Mouse (Mus musculus) large intestine, adult 2 months (tissue): ENCODE measurements around the gene Zfp697. TPM values are rescaled to one million over a fixed set of nuclear protein-coding genes. Genes with fewer than 3 reads are reported as not detected.
"Not testable (repeated sequence)": the region's sequence is repeated elsewhere in the genome, so short reads cannot be mapped to it uniquely, and the experiment has no call there.

Experiments used
- DNase-seq: peaks from one replicate; pipeline ENCODE4 v3.0.0-alpha.2; 2012; ENCODE audit warnings: low read depth, low spot score
- WGBS: fragments of 180-500 bp; shearing (Covaris S2); methylation state at CpG from one replicate; pipeline ENCODE4 v1.1.7; 2018; 5-methylcytosine and 5-hydroxymethylcytosine counted together
- polyA plus RNA-seq: library from polyadenylated mRNA; depleted of rRNA; stranded (reverse); fragments of >200 nt; gene quantifications from 2 replicates; pipeline ENCODE4 v1.2.3, GENCODE M21; 2012

Zfp697 gene
- polyA plus RNA-seq, 1 experiment = 1.0 TPM

DNA sequence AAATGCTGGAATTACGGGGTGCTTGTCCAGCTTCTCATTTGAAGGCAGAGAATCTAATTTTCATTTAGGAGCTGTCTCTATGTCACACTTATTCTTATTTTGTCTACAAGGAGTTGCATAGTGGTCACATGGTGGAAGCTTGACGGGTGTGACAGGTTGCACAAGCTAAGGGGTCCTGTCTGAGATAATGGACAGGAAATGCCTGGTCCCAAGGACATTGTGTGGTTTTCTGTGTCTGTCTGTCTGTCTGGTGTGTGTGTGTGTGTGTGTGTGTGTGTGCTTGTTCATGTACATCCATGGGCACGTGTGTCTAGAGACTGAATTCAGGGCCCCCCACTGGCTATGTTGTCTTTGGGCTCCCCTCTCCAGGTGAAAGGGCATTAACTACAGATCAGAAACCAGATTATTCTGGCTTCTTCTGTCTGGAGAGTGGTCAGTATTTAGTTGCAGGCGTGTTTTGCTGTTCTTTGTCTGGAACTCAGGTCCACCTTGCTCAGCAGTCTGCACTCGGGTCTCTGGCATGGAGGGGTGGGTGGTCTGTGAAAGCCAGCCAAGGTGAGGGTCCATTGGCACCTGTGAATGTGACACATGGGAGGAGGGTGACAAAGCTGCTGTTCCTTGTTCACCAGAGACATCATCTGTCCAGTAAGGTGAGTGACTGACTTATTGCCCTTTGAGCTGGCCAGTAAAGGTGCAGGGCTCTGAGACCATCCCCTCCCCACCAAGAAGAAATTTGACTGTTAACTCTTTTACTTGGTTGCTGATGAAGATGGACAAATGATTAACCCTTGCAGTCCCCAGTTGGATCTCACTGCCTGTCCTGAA lies 34.4 kb downstream of the Zfp697 start:
- 86% methylated on average over 5 of the region's 5 CpGs for WGBS
- DNase-seq = no peak

DNA sequence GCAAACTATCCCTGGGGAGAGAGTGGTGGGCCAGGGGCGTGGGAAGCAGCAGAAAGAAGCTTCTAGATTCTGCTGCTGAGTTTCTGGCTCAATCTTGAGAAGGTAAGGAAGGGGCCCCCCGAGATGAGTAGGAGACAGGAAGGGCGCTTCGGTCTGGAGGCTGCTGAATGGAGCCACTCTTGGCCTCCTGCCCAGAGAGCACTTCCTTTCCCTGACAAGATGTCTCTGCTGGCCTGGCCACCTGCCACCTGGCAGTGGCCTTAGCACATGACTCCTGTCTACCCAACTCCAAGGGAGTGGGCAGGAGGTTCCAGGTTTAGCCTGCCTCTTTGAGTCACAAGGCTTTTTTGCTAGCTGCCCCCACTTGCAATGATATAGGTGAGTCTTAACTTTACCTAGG lies 35.1 kb downstream of the Zfp697 start:
- WGBS = 9% methylated on average over 4 of the region's 4 CpGs
- DNase-seq = no peak

DNA sequence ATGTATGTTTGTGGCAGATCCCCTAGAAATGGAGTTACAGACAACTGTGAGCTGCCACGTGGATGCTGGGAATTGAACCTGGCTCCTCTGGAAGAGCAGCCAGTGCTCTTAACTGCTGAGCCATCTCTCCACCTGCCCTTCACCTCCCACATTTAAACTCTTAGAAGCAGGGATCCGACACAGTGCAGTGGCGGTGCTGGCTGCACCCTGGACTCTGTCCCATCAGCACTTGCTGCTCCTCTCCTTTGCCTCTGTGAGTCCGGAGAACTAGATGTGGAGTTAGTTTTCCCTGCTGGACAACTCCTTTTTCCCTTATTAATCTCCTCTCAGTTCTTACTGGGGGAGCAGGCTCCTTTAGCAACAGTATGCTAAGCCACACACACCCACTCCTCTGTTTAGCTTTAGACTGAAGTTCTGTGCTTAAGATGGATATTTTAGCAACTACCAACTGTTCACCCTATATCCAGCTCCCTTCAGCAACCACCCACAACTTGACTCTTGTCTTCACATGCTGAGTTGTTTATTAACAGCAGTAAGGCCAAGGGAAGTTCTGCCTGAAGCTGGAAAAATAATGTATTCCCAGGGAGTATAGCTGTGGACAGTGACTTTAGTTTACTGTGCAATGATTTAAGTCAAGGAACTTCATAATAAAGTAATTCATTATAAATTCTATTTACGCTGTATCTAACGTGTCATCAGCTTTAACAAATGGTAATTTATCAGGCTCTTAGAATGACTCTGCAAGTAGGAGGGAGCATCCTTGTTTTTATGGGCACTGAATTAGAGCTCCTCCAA lies 36.9 kb downstream of the Zfp697 start:
- DNase-seq = no peak
- WGBS = 70% methylated on average over 6 of the region's 6 CpGs

DNA sequence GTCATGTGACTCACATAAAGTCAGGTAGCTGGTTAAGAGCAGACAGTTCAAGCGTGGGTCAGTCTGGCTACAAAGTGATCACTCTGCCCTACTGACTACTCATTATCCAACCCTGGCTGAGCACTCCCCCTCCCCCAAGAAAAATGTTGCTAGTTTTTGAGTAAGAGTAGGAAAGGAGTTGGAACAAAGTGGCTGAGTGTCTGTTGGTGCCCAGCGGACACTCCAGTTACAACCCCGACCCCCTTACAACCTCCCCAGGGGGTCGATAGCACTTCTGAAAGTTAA lies 37.5 kb downstream of the Zfp697 start:
- WGBS = 42% methylated on average over 4 of the region's 4 CpGs
- DNase-seq = no peak

DNA sequence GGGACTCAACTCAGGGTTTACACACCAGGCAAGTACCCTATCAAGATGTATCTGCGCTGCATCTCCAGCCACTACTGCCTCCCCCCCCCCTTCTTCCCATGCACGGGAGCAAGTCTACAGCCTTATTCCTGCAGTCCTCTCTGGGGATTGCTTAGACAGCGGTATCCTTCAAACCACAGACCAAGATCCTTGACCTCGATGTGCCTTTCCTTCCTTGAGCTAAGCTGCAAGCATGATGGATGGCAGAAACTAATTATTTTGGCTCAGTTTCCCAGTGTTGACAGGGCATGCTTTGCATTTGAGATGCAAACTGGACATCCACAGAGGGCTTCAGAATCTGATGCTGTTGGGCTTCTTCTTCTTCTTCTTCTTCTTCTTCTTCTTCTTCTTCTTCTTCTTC lies 40.7 kb downstream of the Zfp697 start:
- 87% methylated on average over 4 of the region's 4 CpGs for WGBS
- no peak for DNase-seq

DNA sequence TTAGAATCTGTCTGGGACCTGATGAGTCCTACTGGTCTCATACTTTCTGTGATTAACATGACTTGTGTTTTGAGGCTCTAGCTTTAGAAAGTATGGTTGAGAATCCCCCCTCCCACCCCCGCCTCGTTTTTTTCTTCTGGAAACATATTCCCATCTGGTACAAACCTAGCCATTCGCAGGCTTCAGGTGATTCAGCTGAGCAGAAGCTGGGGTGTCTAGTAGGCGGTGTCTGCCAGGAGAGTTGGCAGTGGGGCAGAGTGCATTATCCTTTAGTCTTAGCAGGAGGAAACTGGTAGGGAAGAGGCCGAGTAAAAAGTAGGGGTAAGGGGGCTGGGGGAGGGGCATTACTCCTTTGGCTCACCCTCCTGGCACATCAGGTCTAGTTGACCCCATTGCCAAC lies 44.5 kb downstream of the Zfp697 start:
- WGBS = 55% methylated on average over 5 of the region's 5 CpGs
- DNase-seq = no peak

DNA sequence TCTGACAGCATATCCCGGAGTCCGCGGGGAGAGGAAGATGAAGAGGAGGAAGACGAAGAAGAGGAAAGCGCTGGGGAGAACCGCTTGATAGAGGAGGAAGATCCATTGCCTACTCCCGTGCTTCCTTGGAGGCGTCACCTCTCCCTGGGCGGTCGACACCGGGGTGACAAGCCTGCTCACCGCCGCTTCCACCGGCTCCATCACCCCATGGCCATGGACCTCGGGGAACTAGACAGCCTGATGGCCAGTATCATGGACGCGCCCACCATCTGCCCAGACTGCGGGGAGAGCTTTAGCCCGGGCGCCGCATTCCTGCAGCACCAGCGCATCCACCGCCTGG lies 45.0 kb downstream of the Zfp697 start:
- DNase-seq = no peak
- WGBS = 2% methylated on average over 23 of the region's 23 CpGs

DNA sequence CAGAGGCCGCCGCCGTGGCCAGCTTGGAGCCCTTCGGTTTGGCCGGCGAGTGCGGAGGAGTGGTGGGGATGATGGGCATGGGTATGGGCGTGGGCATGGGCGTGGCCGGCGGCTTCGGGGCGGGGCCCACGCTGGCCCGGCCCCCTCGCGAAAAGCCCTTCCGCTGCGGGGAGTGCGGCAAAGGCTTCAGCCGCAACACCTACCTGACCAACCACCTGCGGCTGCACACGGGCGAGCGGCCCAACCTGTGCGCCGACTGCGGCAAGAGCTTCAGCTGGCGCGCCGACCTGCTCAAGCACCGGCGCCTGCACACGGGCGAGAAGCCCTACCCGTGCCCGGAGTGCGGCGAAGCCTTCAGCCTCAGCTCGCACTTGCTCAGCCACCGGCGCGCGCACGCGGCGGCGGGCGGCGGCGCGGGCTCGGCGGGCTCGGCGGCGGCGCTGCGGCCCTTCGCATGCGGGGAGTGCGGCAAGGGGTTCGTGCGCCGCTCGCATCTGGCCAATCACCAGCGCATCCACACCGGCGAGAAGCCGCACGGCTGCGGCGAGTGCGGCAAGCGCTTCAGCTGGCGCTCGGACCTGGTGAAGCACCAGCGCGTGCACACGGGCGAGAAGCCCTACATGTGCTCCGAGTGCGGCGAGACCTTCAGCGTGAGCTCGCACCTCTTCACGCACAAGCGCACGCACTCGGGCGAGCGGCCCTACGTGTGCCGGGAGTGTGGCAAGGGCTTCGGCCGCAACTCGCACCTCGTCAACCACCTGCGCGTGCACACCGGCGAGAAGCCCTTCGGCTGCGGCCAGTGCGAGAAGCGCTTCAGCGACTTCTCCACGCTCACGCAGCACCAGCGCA lies 45.6 kb downstream of the Zfp697 start:
- no peak for DNase-seq
- WGBS = 1% methylated on average over 110 of the region's 110 CpGs

DNA sequence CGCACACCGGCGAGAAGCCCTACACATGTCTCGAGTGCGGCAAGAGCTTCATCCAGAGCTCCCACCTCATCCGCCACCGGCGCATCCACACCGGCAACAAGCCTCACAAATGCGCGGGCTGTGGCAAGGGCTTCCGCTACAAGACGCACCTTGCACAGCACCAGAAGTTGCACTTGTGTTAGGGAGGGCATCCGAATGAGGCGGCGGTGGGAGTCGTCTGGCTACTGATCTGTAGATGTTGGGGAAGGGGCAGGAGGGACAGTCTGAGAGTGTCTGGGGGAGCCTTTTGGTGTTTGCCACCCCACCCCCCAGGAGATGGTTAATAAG lies 46.2 kb downstream of the Zfp697 start:
- DNase-seq = no peak
- 19% methylated on average over 17 of the region's 17 CpGs for WGBS

DNA sequence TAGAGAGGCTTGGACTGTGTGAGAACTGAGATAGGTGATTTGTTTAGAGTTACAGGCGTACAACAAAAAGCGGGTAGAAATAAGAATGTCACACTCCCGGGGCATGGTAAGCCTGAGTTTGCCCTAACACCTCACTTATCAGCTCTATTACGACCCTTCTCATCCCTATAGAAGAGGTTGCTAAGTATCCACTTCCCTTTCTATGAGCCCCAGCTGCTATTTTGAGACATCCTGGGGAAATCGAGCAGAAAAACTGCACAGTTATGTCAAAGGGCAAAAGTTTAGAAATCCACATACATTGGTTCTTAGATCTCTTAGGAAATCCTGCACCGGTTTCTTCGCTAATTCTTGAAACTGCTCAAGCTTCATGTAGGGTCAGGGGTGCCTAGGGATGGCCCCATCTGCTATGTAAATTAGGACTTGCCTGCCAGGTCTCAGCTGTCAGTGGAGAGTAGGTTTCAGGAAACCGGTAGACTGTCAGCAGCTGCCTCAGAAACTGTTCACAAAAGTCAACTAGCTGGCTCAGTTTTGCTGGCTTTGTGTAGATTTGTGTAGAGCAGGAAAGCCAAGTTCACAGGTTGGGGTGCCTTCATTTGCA lies 46.8 kb downstream of the Zfp697 start:
- 71% methylated on average over 8 of the region's 8 CpGs for WGBS
- no peak for DNase-seq

DNA sequence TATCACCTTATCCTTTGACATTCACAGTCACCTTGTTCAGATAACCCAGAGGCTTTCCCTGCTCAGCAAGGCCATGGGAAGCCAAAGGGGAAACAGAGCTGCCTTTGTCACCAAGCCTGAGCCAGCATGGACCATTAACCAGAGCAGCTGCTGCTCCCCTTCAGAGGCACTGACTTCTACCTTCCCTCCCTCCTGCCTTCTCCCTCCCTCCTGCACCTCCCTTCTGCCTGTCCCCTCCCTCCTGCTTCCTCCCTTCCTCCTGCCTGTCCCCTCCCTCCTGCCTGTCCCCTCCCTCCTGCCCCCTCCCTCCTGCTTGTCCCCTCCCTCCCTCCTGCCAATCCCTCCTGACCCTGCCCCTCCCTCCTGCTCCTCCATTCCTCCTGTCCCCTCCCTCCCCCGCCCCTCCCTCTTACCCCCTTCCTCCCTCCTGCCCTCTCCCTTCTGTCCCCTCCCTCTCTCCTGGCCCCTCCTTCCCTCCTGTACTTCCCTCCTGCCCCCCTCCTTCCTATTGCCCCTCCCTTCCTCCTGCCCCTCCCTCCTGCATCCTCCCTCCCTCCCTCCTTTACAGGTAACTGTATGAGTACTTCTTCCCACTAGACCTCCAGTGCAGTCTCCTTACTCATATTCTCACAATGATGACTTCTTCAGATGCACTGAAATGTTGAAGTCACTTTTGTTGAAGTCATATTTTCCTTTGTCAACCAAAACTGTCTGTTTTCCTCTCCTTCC lies 52.0 kb downstream of the Zfp697 start:
- DNase-seq = no peak
- WGBS = 20% methylated on average over 1 of the region's 1 CpGs

DNA sequence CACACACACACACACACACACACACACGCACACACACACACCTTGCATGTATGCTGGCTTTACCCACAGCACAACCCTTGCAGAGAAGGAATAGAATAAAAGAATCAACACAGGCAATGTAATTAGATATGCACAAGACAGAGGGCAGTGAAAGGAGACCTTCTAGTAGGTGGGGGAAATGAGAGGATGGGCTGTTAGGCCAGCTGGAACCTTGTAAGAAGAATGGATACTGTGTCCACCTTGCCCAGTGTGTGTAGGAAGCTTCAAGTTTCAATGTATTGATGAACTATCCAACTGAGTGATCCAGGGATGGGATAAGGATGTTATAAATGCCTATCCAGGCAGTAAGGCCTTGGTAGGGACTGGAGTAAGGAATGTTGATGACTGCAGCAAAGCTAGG lies 52.8 kb downstream of the Zfp697 start:
- 71% methylated on average over 1 of the region's 1 CpGs for WGBS
- DNase-seq = no peak

DNA sequence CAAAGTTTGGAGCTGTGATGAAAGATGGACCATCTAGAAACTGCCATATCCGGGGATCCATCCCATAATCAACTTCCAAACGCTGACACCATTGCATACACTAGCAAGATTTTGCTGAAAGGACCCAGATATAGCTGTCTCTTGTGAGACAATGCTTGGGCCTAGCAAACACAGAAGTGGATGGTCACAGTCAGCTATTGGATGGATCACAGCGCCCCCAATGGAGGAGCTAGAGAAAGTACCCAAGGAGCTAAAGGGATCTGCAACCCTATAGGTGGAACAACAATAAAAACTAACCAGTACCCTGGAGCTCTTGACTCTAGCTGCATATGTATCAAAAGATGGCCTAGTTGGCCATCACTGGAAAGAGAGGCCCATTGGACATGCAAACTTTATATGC lies 60.0 kb downstream of the Zfp697 start:
- not testable (repeated sequence) for DNase-seq
- 48% methylated on average over 3 of the region's 3 CpGs for WGBS

DNA sequence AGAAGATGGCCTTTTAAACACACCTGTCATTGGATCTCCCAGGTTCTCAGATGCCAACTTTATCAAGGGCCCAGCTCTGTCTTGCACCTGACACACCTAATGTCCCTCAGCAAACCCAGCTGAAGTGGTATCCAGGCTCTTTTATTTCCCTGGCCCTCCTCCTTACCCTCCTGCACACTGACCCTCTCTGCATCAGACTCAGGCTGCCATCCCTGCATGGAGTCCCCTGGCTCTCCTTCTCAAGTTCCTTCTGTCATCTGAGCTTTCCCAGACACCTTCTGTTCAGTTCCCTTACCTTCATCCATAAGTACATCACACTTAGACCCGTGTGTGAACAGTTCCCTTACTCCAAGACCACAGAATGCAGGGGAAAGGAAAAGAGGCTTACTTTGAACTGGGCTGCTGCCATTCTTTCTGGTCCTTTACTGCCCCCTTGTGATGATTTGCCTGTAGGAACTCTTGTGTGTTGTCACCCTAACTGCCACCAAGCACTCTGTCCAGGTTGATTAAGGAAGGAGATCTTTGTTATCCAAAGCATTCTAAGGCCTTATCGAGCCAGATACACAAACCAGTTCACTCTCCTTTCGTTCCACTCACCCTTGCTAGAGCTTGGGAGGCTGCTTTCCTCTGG lies 61.0 kb downstream of the Zfp697 start:
- not testable (repeated sequence) for DNase-seq
- 4% methylated on average over 3 of the region's 3 CpGs for WGBS

DNA sequence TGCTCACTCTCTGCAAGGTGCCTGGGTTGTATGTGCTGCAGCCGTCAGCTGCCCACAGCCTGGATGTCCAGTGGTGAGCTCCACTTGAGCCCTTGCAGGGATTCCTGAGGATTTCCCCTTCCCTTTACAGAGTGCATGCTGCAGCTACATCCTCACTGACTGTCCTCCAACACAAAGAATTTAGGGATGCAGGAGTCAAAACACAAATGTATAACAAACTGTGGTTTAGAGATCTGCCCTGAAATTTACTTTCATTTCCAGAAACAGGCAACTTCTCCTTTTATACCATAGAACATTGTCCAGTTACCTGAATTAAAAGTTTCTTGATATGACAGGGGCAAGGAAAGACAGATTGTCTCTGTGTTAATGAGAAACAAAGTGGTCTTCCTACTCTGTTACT lies 61.7 kb downstream of the Zfp697 start:
- 100% methylated on average over 1 of the region's 1 CpGs for WGBS
- DNase-seq = not testable (repeated sequence)

DNA sequence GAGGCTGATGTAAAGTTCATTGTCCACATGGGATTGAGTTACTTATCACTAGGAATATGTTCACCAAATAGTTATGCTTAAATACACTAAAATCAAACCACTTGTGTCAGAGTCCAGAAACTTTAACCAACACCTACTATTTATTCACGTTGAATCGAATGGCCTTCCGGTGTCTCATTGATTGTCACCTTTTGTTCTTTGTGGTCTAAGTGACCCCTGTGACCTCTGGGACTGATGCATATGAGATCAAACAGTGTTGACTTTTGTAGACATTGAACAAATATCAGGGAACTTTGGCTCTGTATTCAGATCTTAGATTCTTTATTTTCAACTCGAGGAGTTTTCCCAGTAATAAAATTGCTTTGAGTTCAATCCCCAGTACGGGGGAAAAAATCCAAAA lies 71.5 kb downstream of the Zfp697 start:
- 54% methylated on average over 5 of the region's 5 CpGs for WGBS

DNA sequence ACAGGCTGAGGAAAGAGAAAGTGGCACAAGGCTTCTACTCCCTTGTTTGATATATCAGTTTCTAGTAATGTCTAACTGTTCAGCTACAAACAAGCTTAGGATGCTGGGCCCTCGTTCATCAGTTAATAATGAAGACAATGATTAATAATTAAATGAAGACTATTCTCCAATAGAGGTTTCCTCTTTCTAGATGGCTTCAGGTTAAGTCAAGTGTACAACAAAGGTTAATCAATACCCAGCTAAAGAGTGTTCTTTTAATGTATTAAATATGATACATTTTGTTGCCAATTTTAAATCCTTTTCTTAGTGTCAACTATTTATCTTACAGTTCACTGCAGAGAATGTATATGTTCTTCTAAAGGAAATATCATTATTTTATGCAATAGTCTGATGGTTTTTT lies 74.8 kb downstream of the Zfp697 start, which contains the start of gene Gm4450:
Gene Gm4450, minus strand, starts transcription at position 101 of the 400 bp plus-strand sequence.
- 67% methylated on average over 1 of the region's 1 CpGs for WGBS
- DNase-seq = not testable (repeated sequence)

More for the DNA sequence above, 71.5 kb downstream of the Zfp697 start:
- DNase-seq = not testable (repeated sequence)

DNA sequence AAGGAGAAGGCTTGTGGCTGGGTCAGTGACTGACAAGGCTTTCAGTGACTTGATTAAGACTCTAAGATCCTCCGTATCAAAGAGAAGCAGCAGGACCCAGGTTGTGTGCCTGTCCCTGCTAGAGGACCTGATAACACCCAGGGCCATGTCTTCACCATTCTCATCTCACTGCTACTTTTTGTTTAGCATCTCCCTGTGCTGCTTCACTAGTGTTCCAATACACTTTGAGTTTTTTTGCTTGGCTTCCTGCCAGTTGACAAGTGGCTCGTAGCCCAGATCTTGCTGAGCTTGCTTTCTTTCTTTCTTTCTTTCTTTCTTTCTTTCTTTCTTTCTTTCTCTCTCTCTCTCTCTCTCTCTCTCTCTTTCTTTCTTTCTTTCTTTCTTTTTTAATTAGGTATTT lies 87.1 kb downstream of the Zfp697 start:
- 13% methylated on average over 1 of the region's 2 CpGs for WGBS
- not testable (repeated sequence) for DNase-seq

DNA sequence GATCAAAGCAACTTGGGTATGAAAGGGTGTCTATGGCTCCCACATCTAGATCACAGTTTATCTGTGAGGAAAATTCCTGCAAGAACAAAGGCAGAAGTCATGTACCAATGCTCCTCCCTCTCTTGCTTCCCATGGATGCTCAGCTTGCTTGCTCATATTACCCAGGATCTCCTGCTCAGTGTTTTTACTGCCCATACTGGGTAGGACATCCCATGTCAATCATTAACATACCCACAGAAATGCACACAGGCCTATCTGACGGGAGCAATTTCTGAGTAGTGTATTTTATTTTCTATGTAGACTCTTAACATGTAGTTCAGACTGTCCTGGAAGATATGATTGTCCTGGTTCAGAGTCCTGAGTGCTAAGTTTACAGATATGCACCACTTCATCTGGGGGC lies 88.8 kb downstream of the Zfp697 start:
- DNase-seq = not testable (repeated sequence)
- WGBS = no CpG with 5 or more reads among the region's 1 CpGs
